Mouse (Mus musculus) layer of hippocampus, adult 9-11 months (tissue): ENCODE data around the gene Cyb5r4.
"Not testable (repeated sequence)": the region's sequence is repeated elsewhere in the genome, so short reads cannot be mapped to it uniquely, and the experiment has no call there.

Experiments used
- DNase-seq: peaks from one replicate; pipeline ENCODE4 v3.0.0; 2022

Gene Cyb5r4

DNA sequence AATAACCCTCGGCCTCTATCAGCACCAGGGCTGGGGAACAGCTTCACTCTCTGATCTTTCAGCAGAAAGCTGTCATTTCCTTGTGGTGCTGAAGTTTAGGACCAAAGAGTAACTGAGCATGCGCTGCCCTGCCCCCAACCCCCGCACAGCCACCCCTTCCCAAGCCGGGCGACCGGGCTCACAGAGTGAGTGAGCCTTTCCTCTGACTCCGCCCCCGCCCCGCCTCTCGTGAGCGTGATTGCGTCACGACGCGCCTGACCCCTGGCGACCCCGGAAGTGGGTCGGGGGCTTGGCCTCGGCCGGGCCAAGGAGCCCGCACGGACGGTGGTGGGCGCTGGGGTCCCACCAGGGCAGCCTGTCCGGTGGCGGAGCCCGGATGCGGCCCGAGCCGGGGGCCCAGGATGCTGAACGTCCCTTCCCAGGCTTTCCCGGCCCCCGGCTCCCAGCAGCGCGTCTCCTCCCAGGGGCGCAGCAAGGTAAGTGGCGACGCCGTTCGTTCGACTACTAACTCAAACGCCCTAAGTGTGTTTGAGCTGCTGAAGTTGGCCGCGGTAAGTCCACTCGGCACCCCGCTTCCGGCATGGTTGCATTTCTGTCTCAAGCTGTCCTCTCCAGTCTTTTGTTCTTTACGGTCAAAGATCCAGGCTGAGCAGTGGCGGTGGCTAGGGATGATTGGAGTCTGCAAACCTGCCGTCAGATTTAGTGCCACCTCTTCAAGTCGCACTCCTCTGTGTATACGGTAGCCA is at the start of gene Cyb5r4:
TSS of gene Cyb5r4 (plus strand) at position 237 of the 746 bp plus-strand sequence.
- DNase-seq, result peak; percentile 95

DNA sequence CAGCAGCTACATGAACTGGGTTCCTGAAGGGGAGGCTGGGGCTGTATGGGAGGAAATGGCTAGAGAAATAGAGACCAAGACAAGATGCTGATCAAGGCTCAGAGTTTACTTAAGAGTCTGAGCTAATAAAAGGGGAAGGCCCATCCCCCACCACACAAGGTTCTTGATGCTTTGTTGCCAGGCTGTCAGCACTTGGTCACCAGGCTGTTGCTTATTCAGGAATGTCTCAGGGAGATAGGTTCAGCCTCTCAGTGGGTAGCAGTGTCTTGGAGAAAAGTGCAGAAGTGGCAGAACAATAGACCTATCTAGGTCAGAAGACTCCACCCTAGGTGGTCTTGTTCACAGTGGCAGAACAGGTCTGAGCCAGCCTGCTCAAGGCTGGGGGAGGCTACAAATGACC is 49.3 kb upstream of the Cyb5r4 start:
- DNase-seq, result not testable (repeated sequence)

GRCm38 (mm10) chr9:86973562-86973961 is 48.3 kb upstream of the Cyb5r4 start:
- peak; percentile 35 for DNase-seq

DNA sequence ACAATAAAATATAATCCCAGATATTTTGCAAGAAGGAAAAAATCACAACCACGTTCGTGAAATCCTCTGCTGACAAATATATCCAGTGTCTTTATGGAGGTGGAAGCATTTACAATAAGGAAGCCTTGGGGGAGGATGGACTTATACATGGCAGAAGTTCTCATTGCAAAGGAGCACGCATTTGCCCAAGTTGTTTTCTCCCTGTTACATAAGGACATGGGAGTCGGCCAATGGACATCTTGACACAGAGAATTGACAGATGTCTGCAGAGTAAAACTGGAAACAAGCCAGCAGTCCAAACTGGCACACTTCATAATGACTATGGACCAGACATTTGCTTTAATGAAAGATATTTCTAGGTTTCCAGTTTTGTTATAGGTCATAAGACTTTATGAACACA is 44.9 kb upstream of the Cyb5r4 start:
- peak; percentile 30 for DNase-seq

DNA sequence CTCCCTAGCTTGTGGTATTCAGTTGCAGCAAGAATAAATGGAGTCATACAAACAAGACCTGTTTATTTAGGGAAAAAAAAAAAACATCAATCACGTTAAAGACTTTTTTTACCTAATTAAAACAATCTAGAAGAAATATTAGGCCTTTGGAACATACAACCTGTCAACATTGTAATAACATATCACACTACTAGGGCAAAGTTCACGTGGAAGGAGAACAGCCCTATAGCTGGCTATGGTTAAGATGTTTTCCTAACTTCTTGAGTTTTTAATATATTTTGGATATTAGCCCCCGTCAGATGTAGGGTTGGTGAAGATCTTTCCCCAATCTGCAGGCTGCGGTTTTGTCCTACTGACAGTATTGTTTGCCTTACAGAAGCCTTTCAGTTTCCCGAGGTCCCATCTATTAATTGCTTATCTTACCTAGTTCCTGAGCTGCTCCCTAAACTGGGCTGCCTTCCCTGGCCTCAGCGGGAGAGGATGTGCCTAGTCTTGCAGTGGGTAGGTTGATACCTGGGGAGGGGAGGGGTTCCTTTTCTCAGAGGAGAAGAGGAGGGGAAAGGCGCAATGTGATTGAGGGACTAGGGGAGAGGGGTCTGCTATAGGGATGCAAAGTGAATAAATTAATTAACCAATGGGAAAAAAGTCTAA is 43.4 kb upstream of the Cyb5r4 start:
- no peak for DNase-seq

DNA sequence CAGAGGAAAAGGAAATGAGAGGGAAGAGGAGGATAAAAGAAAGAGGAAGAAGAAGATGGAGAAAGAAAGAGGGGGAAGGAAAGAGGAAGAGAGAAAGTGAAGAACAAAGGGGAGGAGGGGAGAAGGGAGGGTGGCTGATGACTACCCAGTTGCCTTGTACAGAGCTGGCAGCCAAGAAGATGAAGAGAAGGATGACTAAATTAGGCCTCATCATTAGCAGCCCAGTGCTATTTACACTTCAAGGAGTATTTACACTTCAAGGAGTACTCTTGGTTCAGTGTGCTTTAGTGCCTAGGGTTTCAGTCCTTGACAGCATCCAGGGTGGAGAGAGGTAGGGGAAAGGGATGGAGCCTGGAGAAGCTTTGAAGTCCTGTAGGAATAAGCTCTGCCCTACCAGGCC is 41.8 kb upstream of the Cyb5r4 start:
- DNase-seq, result no peak

- no peak for DNase-seq
Measured at GRCm38 (mm10) chr9:86980942-86981341, 40.9 kb upstream of the Cyb5r4 start.

DNA sequence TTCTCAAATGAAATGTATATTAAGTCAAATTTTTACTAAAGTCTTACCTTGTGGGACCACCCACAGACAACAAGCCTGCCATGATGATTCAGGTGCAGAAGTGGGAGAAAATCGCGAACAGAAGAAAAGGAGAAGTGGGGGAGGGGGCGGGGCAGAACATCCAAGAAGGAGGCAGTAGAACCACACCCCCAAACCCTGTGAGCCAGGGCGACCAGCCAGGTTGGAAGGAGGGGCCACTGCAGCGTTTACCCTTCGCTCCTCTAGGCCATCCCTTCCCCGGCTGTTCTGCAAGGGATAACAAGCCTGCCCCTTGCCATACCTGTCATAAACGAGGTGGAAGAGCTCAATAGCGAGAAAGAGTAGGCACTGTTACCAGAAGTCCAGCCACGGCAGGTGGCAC is 40.3 kb upstream of the Cyb5r4 start:
- no peak for DNase-seq

GRCm38 (mm10) chr9:86984583-86984982 is 37.2 kb upstream of the Cyb5r4 start:
- DNase-seq, result no peak

GRCm38 (mm10) chr9:86985105-86985504 is 36.7 kb upstream of the Cyb5r4 start:
- no peak for DNase-seq

DNA sequence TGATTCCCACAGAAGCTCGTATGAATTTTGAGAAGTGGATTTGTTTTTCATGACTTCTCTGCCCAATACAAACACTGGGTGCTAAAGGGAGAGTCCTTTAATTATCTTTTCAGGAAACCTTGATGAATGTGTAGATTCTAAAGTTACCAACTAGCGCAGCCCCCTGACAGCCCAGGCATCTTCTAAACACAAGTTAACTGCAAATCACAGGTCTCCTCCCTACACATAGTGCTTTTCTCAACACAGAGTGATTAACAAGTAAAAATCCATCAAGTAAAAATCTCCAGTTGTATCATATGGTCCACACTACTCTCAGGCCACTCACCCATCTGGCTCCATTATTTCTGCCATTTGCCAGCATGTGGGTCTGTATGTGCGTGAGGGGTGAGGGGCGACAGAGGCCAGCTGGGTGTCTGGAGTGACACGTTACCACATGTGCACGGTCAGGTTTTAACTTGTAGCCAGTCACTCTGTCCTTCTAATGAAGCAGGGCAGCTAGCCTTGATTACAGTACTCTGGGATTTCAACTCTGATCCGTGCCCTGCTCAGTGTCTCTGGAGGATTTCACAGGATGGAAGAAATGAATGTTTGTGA is 35.0 kb upstream of the Cyb5r4 start:
- no peak for DNase-seq

DNA sequence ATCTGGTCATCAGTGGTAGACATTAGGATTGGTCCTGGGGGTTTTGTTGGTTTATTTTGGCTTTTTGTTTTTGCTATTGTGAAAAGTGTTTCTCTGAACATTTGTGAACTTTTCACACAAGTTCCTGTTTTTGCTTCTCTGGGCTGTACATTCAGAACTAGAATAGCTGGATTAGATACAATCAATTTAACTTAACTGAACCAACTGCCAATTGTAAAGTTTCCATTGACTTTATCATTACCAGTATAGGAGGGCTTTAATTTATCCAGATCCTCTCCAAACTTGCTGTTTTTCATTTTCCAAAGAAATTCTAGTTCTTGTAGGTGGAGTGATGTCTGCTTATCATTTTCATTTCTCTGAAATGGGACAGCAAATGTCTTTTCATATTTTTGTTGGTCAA is 32.0 kb upstream of the Cyb5r4 start:
- no peak for DNase-seq

- no peak for DNase-seq
Measured at GRCm38 (mm10) chr9:86991758-86992157, 30.1 kb upstream of the Cyb5r4 start.

DNA sequence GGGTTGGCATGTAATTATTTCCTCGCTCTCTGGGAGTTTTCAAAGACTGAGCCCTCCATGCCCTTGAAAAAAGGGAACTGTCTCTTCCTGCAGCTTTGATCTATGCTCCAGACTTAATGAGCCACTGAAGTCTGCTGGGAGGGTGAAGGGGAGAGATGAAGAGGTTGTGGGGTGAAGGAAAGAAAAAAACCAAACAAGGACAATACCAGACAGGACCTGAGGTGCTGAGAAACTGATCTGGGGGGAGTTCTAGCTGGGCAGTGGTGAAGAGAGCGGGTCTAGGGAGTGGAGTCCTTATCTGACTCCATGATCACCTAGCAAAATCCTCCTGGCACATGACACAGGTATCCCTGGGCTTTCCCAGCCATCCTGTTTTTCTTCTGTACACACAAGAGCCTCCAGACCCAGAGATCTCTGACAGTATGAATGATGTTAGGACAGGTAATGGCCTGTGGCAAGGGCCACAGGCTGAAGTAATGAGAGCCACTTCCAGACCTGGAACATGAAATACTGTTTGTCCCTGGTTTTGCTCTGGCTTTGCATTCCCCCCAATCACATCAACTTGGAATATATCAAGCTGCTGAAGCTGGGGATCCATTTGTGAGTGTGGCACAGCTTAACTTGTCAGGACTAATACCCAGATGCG is 24.6 kb upstream of the Cyb5r4 start:
- no peak for DNase-seq

DNA sequence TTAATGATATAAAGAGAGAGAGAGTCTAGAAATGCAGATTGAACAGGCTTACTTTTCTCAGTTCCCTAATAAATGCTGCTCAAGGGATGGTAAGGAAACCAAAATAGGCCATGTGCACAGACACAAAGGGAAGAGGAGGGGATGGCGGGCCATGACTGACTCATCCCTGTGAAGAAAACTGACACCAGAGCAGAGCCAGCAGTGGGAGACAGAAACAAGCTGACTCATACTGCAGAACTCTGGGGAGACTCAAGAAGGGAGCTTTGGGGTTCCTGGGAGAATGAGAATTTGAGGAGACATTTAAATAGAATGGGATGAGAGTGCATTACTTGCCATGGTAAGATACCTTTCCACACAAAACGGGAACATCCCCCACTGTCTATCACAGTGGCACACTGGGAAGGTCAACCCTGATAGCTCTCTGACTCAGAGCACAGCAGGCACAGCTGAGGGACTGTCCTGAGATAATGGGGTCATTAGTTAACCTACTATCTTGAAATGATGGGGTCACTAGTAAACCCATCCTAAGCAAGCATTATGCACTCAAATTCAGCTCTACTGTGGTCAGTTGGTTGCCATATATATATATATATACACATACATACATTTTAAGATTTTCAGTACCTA is 21.7 kb upstream of the Cyb5r4 start:
- peak; percentile 41 for DNase-seq

DNA sequence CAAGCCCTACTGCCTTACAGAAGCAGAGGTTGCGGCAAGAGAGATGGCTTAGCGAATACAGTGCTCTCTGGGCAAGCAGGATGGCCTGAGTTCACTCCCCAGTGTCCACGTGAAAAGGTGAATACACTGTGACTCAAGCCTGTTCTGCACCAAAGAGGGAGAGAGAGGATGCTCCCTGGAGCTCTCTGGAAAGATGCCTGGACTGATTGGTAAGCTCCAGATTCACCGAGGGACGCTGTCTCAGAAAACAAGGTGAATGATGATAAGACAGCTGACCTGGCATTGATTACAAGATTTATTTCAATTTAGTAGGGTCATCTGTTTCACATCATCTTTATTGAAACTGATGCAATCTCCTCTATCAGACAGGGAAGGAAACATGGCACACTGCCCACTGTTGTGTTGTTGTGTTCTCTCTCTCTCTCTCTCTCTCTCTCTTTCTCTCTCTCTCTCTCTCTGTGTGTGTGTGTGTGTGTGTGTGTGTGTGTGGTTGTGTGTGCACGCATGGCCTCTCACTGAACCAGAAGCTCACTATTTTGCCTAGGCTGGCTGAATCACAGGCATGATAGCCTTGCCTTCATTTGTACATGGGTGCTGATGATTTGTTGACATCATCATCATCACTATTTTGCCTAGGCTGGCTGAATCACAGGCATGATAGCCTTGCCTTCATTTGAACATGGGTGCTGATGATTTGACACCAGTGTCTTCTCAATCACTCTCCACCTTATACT is 16.9 kb upstream of the Cyb5r4 start:
- no peak for DNase-seq

DNA sequence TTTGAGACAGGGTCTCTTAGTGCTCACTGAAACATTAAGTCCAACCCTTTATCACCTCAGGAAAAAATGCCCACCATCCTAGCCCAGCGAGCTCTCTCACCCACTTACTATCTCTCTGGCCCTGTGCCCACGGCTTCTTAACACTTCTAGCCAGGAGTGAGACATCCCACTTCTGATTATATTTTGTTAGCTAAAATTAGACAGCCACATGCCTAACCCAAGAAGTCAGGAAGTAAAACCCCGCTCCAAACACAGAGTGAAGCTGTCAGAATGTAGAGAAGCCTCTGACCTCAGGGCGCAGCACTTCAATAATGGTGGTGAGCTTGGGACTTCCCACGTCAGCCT is 16.4 kb upstream of the Cyb5r4 start:
- no peak for DNase-seq

- DNase-seq, result no peak
Measured at GRCm38 (mm10) chr9:87008507-87008906, 13.3 kb upstream of the Cyb5r4 start.

DNA sequence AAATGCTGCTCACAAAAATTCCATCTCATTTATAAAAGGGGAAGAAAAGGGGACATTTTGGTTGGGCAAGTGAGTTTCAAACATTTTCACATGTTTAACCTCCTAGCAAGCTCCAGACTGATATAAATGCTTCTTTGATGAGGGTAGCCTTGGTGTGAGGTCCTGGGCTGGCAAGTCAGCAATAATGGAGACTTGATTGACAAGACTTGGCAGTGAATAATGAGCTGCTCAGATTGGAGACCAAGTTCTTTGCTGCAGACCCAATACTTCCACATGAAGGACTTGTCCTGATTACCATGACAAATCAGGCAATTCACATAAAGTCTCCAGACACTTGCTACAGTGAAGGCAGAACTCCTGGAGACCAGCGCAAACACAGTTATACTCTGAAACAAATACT is 12.9 kb upstream of the Cyb5r4 start:
- DNase-seq, result no peak

GRCm38 (mm10) chr9:87015288-87015937 is 6.4 kb upstream of the Cyb5r4 start, which contains the start of gene Ripply2:
Ripply2 (plus strand) TSS chr9:87015537.
- DNase-seq, result peak; percentile 32

GRCm38 (mm10) chr9:87015938-87016294 is 5.9 kb upstream of the Cyb5r4 start:
- DNase-seq, result no peak

GRCm38 (mm10) chr9:87025764-87026163 is 4.0 kb downstream of the Cyb5r4 start:
- no peak for DNase-seq
